ENCODE assay signal across 12 mouse cellular contexts in the genomic region with DNA sequence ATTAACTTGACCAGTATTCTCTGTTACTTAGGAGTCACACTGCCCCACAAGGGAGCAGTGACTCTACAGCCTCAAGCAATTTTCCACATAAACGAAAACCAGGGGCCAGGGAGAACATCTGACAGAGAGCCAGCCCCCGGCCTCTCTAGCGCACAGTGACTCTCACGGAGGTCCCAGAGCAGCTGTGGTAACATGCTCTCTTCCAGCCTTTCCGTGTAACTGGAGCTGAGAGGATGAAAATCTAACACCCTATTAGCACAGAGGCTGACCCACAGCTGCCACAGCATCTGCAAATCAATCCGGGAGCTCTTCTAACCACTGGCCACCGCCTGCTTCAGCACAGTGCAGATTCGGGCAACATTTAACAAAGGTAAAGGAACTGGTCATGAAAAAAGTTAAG.
A peak's percentile ranks its signal among the peaks of the same experiment; 100 is the strongest.
DNase-seq lines count a peak whose midpoint lies in the region; ATAC-seq lines count a peak whose summit lies in the region.
"Had no signal": no experiment of that assay in that cellular context is flagged by ENCODE, and none has a peak within 500 bp of the region (broad histone marks: within the 10 kb centered on the region; RNA-seq: fewer than 3 reads in every experiment).

No protein-coding gene starts in this region.

- H3K36me3 ChIP-seq in midbrain, embryonic 13.5 days: peaks cover 55% of the 10 kb centered on the region
- 0 out of 2 replicates have a peak, but pooled peaks cover 8% of the 10 kb centered on the region for H3K36me3 ChIP-seq in midbrain, embryonic 15.5 days (replicated peaks)
- peaks cover 50% of the 10 kb centered on the region for H3K36me3 ChIP-seq in liver, embryonic 12.5 days

- peak overlapping the region; percentile 35; the same call in 1 of the 2 replicates for H3K27ac ChIP-seq in midbrain, embryonic 13.5 days
- no peak overlapping the region for H3K27ac ChIP-seq in midbrain, embryonic 15.5 days
- H3K27ac ChIP-seq in liver, embryonic 12.5 days: no peak overlapping the region
- H3K27ac ChIP-seq: lung, embryonic 15.5 days; neural tube, embryonic 15.5 days had no signal

- no peaks in the 10 kb centered on the region for H3K4me1 ChIP-seq in midbrain, embryonic 13.5 days (replicated peaks)
- H3K4me1 ChIP-seq in midbrain, embryonic 15.5 days: no peaks in the 10 kb centered on the region
- H3K4me1 ChIP-seq in liver, embryonic 12.5 days: no peaks in the 10 kb centered on the region
- H3K4me1 ChIP-seq: lung, embryonic 15.5 days; neural tube, embryonic 15.5 days had no signal

- WGBS in midbrain, embryonic 13.5 days: 80% methylated on average over 8 of the region's 8 CpGs
- WGBS in midbrain, embryonic 15.5 days: 78% methylated on average over 8 of the region's 8 CpGs
- 83% methylated on average over 8 of the region's 8 CpGs for WGBS in liver, embryonic 12.5 days (ENCODE audit: insufficient replicate concordance)

- intact Hi-C loops in heart, postnatal 25 days (cut with DNase I): no loop called here

- peak; percentile 25 for DNase-seq in heart, postnatal 4 days
- DNase-seq in heart, postnatal 25 days (ENCODE audit: low spot score): no peak
- DNase-seq in gastrocnemius, postnatal 25 days: peak; percentile 23
- peak; percentile 42 for DNase-seq in skeletal muscle tissue, adult 2 months (ENCODE audit: low read depth, low spot score)
- DNase-seq in layer of hippocampus, postnatal 36 days: no peak
- DNase-seq: cerebellum, postnatal 25 days had no signal

- H3K9ac ChIP-seq in midbrain, embryonic 13.5 days (replicated peaks): no peak overlapping the region
- H3K9ac ChIP-seq in midbrain, embryonic 15.5 days: no peak overlapping the region
- no peak overlapping the region for H3K9ac ChIP-seq in liver, embryonic 12.5 days
- H3K9ac ChIP-seq: lung, embryonic 15.5 days; neural tube, embryonic 15.5 days had no signal

- no peaks in the 10 kb centered on the region for H3K27me3 ChIP-seq in midbrain, embryonic 13.5 days
- no peaks in the 10 kb centered on the region for H3K27me3 ChIP-seq in midbrain, embryonic 15.5 days (replicated peaks)
- no peaks in the 10 kb centered on the region for H3K27me3 ChIP-seq in liver, embryonic 12.5 days (replicated peaks)
- H3K27me3 ChIP-seq: lung, embryonic 15.5 days; neural tube, embryonic 15.5 days had no signal

- ATAC-seq in midbrain, embryonic 13.5 days: no peak
- ATAC-seq in midbrain, embryonic 15.5 days (replicated peaks): no peak
- no peak for ATAC-seq in liver, embryonic 12.5 days
- ATAC-seq: midbrain, embryonic 16.5 days had no signal

- no peak overlapping the region for H3K4me2 ChIP-seq in midbrain, embryonic 13.5 days (replicated peaks)
- no peak overlapping the region for H3K4me2 ChIP-seq in midbrain, embryonic 15.5 days
- H3K4me2 ChIP-seq in liver, embryonic 12.5 days: no peak overlapping the region
- H3K4me2 ChIP-seq: lung, embryonic 15.5 days; neural tube, embryonic 15.5 days had no signal

- H3K9me3 ChIP-seq in midbrain, embryonic 13.5 days: no peaks in the 10 kb centered on the region
- H3K9me3 ChIP-seq in midbrain, embryonic 15.5 days: no peaks in the 10 kb centered on the region
- H3K9me3 ChIP-seq in liver, embryonic 12.5 days (replicated peaks): no peaks in the 10 kb centered on the region
- H3K9me3 ChIP-seq: lung, embryonic 15.5 days; neural tube, embryonic 15.5 days had no signal

- no peak overlapping the region for H3K4me3 ChIP-seq in midbrain, embryonic 13.5 days (replicated peaks)
- H3K4me3 ChIP-seq in midbrain, embryonic 15.5 days: no peak overlapping the region
- H3K4me3 ChIP-seq in liver, embryonic 12.5 days: no peak overlapping the region
- H3K4me3 ChIP-seq: lung, embryonic 15.5 days; neural tube, embryonic 15.5 days had no signal

Comparison
In these comparisons a context has a peak if more than half of its experiments do, and no peak if none do; other contexts are left out.
1. DNase-seq: peak in heart, postnatal 4 days (single experiment), gastrocnemius, postnatal 25 days (single experiment) and skeletal muscle tissue, adult 2 months (single experiment); none in heart, postnatal 25 days (single experiment) and layer of hippocampus, postnatal 36 days (0 of 2).